Mouse (Mus musculus) stomach, postnatal 0 days (tissue): ENCODE measurements around the gene Krtap28-13. TPM values are rescaled to one million over a fixed set of nuclear protein-coding genes. Genes with fewer than 3 reads are reported as not detected.

Source experiments
- ATAC-seq: fragments of 200-750 bp; cut with Nextera tagmentation; 2 replicates; pipeline ENCODE4 v1.8.0; 2017; ENCODE audit not compliant: low FRiP score, low TSS enrichment
- DNase-seq: peaks from one replicate; pipeline ENCODE4 v3.0.0-alpha.2; 2016; ENCODE audit warnings: low spot score
- H3K27ac ChIP-seq: fragments of 300-500 bp; sonication (generic); replicated peaks from 2 replicates; pipeline ENCODE4 v1.5.1; 2014; ENCODE audit warnings: mild to moderate bottlenecking, control low read depth
- H3K27me3 ChIP-seq: fragments of 300-500 bp; sonication (generic); 2 replicates; pipeline ENCODE4 v1.6.1; 2014; ENCODE audit warnings: low read length; ENCODE audit not compliant: control insufficient read depth, insufficient read depth
- H3K36me3 ChIP-seq: fragments of 300-500 bp; sonication (generic); 2 replicates; pipeline ENCODE4 v1.6.1; 2014; ENCODE audit warnings: low read length, mixed read lengths; ENCODE audit not compliant: control insufficient read depth, insufficient read depth
- H3K4me1 ChIP-seq: fragments of 300-500 bp; sonication (generic); replicated peaks from 2 replicates; pipeline ENCODE4 v1.6.1; 2014; ENCODE audit warnings: antibody characterized with exemption; ENCODE audit not compliant: control insufficient read depth, insufficient read depth
- H3K4me2 ChIP-seq: fragments of 300-500 bp; sonication (generic); replicated peaks from 2 replicates; pipeline ENCODE4 v1.6.1; 2014; ENCODE audit warnings: low read depth, mild to moderate bottlenecking, control low read depth, moderate library complexity
- H3K4me3 ChIP-seq: fragments of 300-500 bp; sonication (generic); 2 replicates; pipeline ENCODE4 v1.5.1; 2014; ENCODE audit warnings: low read depth, low read length, control low read depth
- H3K9ac ChIP-seq: fragments of 300-500 bp; sonication (generic); 2 replicates; pipeline ENCODE4 v1.6.1; 2014; ENCODE audit warnings: mild to moderate bottlenecking, low read length, control low read depth, mixed read lengths
- H3K9me3 ChIP-seq: fragments of 300-500 bp; sonication (generic); 2 replicates; pipeline ENCODE4 v1.6.1; 2016; ENCODE audit warnings: low read length; ENCODE audit not compliant: control insufficient read depth
- CTCF ChIP-seq: IDR thresholded peaks from 2 replicates; pipeline ENCODE4 v1.5.1; 2016; ENCODE audit warnings: antibody characterized with exemption, low read depth, mild to moderate bottlenecking, moderate library complexity
- EP300 ChIP-seq: optimal IDR thresholded peaks from 2 replicates; pipeline ENCODE3; 2016; ENCODE audit warnings: antibody characterized with exemption
- WGBS: fragments of 180-500 bp; shearing (Covaris S2); extraction: QIAGEN DNeasy Blood & Tissue Kit; methylation state at CpG from one replicate; pipeline ENCODE4 v1.1.7; 2014; 5-methylcytosine and 5-hydroxymethylcytosine counted together
- polyA plus RNA-seq: library from polyadenylated mRNA; unstranded; fragments of >200 nt; fragmentation: Nextera tagmentation; extraction: Ambion mirVana; gene quantifications from 2 replicates; pipeline ENCODE4 v1.2.1, GENCODE M21; 2015

Gene Krtap28-13
- not detected in 2 replicates for polyA plus RNA-seq

- ATAC-seq, result no peak
- H3K4me3 ChIP-seq, result no peak within 1 kb of the TSS
- WGBS, result 80% methylated on average over 4 of the region's 4 CpGs
Observed at GRCm38 (mm10) chr1:83060643-83061042, at the start of gene Krtap28-13. Krtap28-13 (plus strand) TSS chr1:83060930.

GRCm38 (mm10) chr1:83014477-83014876, 46.3 kb upstream of the Krtap28-13 start:
- Histone ChIP-seq H3K4me2 (no peak overlapping the region), H3K4me3 (no peak overlapping the region), H3K27ac (no peak overlapping the region), H3K4me1 (no peaks in the 10 kb centered on the region), H3K9me3 (no peaks in the 10 kb centered on the region), H3K36me3 (no peaks in the 10 kb centered on the region), H3K9ac (no peak overlapping the region), H3K27me3 (no peaks in the 10 kb centered on the region)
- ATAC-seq (no peak), DNase-seq (no peak)
- 72% methylated on average over 3 of the region's 3 CpGs for WGBS
- no peak for TF ChIP-seq CTCF
- TF ChIP-seq EP300, result no peak

More at GRCm38 (mm10) chr1:83060643-83061042, at the start of gene Krtap28-13:
- no peak for TF ChIP-seq CTCF
- TF ChIP-seq EP300, result no peak
- no peak within 1 kb of the TSS for H3K27ac ChIP-seq
- H3K27me3 ChIP-seq, result no peaks in the 10 kb centered on the region
- no peak within 1 kb of the TSS for H3K9ac ChIP-seq
- no peaks in the 10 kb centered on the region for H3K36me3 ChIP-seq
- no peaks in the 10 kb centered on the region for H3K9me3 ChIP-seq
- no peak for DNase-seq
- no peaks in the 10 kb centered on the region for H3K4me1 ChIP-seq
- no peak within 1 kb of the TSS for H3K4me2 ChIP-seq

- Histone ChIP-seq H3K27ac (no peak overlapping the region), H3K9me3 (no peaks in the 10 kb centered on the region), H3K4me1 (no peaks in the 10 kb centered on the region), H3K4me3 (no peak overlapping the region), H3K9ac (no peak overlapping the region), H3K4me2 (no peak overlapping the region), H3K27me3 (no peaks in the 10 kb centered on the region), H3K36me3 (no peaks in the 10 kb centered on the region)
- DNase-seq (no peak), ATAC-seq (no peak)
- no peak for TF ChIP-seq CTCF
- WGBS, result 46% methylated on average over 10 of the region's 10 CpGs
Observed at GRCm38 (mm10) chr1:83015329-83015879, 45.3 kb upstream of the Krtap28-13 start.

- H3K9ac ChIP-seq, result no peak overlapping the region
- no peak overlapping the region for H3K4me3 ChIP-seq
- no peaks in the 10 kb centered on the region for H3K36me3 ChIP-seq
- no peak overlapping the region for H3K27ac ChIP-seq
- 59% methylated on average over 1 of the region's 1 CpGs for WGBS
- H3K4me1 ChIP-seq, result no peaks in the 10 kb centered on the region
- no peak for DNase-seq
- ATAC-seq, result no peak
- no peaks in the 10 kb centered on the region for H3K27me3 ChIP-seq
- no peak overlapping the region for H3K4me2 ChIP-seq
- TF ChIP-seq CTCF (no peak), EP300 (no peak)
- no peaks in the 10 kb centered on the region for H3K9me3 ChIP-seq
Observed at GRCm38 (mm10) chr1:83016556-83016955, 44.2 kb upstream of the Krtap28-13 start.

GRCm38 (mm10) chr1:83031950-83032349, 28.8 kb upstream of the Krtap28-13 start:
- H3K9me3 ChIP-seq, result no peaks in the 10 kb centered on the region
- H3K4me2 ChIP-seq, result no peak overlapping the region
- WGBS, result 19% methylated on average over 1 of the region's 1 CpGs
- H3K36me3 ChIP-seq, result no peaks in the 10 kb centered on the region
- no peak overlapping the region for H3K4me3 ChIP-seq
- H3K27me3 ChIP-seq, result no peaks in the 10 kb centered on the region
- TF ChIP-seq CTCF, result no peak
- TF ChIP-seq EP300, result no peak
- no peaks in the 10 kb centered on the region for H3K4me1 ChIP-seq
- no peak overlapping the region for H3K27ac ChIP-seq
- DNase-seq (no peak), ATAC-seq (peak; percentile 40; the same call in 1 of the 2 replicates)
- no peak overlapping the region for H3K9ac ChIP-seq

GRCm38 (mm10) chr1:83032508-83032907, 28.2 kb upstream of the Krtap28-13 start:
- Histone ChIP-seq H3K4me3 (no peak overlapping the region), H3K4me2 (no peak overlapping the region), H3K27ac (no peak overlapping the region), H3K9ac (no peak overlapping the region), H3K9me3 (no peaks in the 10 kb centered on the region), H3K27me3 (no peaks in the 10 kb centered on the region), H3K36me3 (no peaks in the 10 kb centered on the region), H3K4me1 (no peaks in the 10 kb centered on the region)
- peak; percentile 87 for ATAC-seq
- 62% methylated on average over 6 of the region's 6 CpGs for WGBS
- no peak for TF ChIP-seq CTCF
- DNase-seq, result peak; percentile 24
